Mouse (Mus musculus) lung, embryonic 14.5 days (tissue): Measurements from ENCODE around the gene Fem1a. TPM values are rescaled to one million over a fixed set of nuclear protein-coding genes. Genes with fewer than 3 reads are reported as not detected.

Experiments
- ATAC-seq: fragments of 200-750 bp; cut with Nextera tagmentation; 2 replicates; pipeline ENCODE4 v1.8.0; 2017; ENCODE audit warnings: mild to moderate bottlenecking, moderate TSS enrichment, moderate library complexity; ENCODE audit not compliant: insufficient read depth
- DNase-seq: peaks from one replicate; pipeline ENCODE4 v3.0.0-alpha.2; 2015
- H3K27ac ChIP-seq: fragments of 300-500 bp; sonication (generic); 2 replicates; pipeline ENCODE4 v1.5.1; 2014; ENCODE audit warnings: low read depth, mild to moderate bottlenecking, moderate library complexity
- H3K27me3 ChIP-seq: fragments of 300-500 bp; sonication (generic); 2 replicates; pipeline ENCODE4 v1.6.1; 2014; ENCODE audit warnings: low read length, control low read depth; ENCODE audit not compliant: insufficient read depth
- H3K36me3 ChIP-seq: fragments of 300-500 bp; sonication (generic); 2 replicates; pipeline ENCODE4 v1.6.1; 2014; ENCODE audit warnings: control low read depth; ENCODE audit not compliant: insufficient read depth
- H3K4me1 ChIP-seq: fragments of 300-500 bp; sonication (generic); 2 replicates; pipeline ENCODE4 v1.6.1; 2014; ENCODE audit warnings: antibody characterized with exemption, control low read depth; ENCODE audit not compliant: insufficient read depth
- H3K4me2 ChIP-seq: fragments of 300-500 bp; sonication (generic); 2 replicates; pipeline ENCODE4 v1.6.1; 2014; ENCODE audit warnings: mild to moderate bottlenecking
- H3K4me3 ChIP-seq: fragments of 300-500 bp; sonication (generic); 2 replicates; pipeline ENCODE4 v1.5.1; 2014; ENCODE audit warnings: low read depth, low read length
- H3K9ac ChIP-seq: fragments of 300-500 bp; sonication (generic); 2 replicates; pipeline ENCODE4 v1.6.1; 2014
- H3K9me3 ChIP-seq: fragments of 300-500 bp; sonication (generic); 2 replicates; pipeline ENCODE4 v1.6.1; 2016; ENCODE audit warnings: low read depth, low read length, control low read depth
- CTCF ChIP-seq: IDR thresholded peaks from 2 replicates; pipeline ENCODE4 v1.5.1; 2016; ENCODE audit warnings: antibody characterized with exemption, low read depth
- WGBS: fragments of 180-500 bp; shearing (Covaris S2); extraction: QIAGEN DNeasy Blood & Tissue Kit; methylation state at CpG from one replicate; pipeline ENCODE4 v1.1.7; 2014; 5-methylcytosine and 5-hydroxymethylcytosine counted together
- polyA plus RNA-seq: library from polyadenylated mRNA; unstranded; fragments of >200 nt; fragmentation: Nextera tagmentation; extraction: Ambion mirVana; gene quantifications from 2 replicates; pipeline ENCODE4 v1.2.1, GENCODE M21; 2014

Fem1a gene
- polyA plus RNA-seq, 1 experiment from 2014 or later = 15.4 TPM

GRCm38 (mm10) chr17:56271609-56272253 is 15.1 kb downstream of the Fem1a start:
- Histone ChIP-seq H3K27me3 (no peaks in the 10 kb centered on the region), H3K36me3 (peaks cover 40% of the 10 kb centered on the region), H3K9me3 (no peaks in the 10 kb centered on the region), H3K4me2 (no peak overlapping the region), H3K4me1 (no peaks in the 10 kb centered on the region; the same call in 1 of the 2 replicates), H3K27ac (no peak overlapping the region), H3K4me3 (no peak overlapping the region), H3K9ac (no peak overlapping the region)
- no peak for ATAC-seq
- 79% methylated on average over 12 of the region's 12 CpGs for WGBS
- TF ChIP-seq CTCF = no peak
- no peak for DNase-seq

GRCm38 (mm10) chr17:56272644-56273043 is 16.0 kb downstream of the Fem1a start:
- peaks cover 3% of the 10 kb centered on the region for H3K4me1 ChIP-seq
- H3K27me3 ChIP-seq = no peaks in the 10 kb centered on the region
- TF ChIP-seq CTCF = no peak
- H3K9me3 ChIP-seq = no peaks in the 10 kb centered on the region
- no peak overlapping the region for H3K27ac ChIP-seq
- no peak overlapping the region for H3K4me3 ChIP-seq
- ATAC-seq (no peak), DNase-seq (peak; percentile 28)
- peaks cover 40% of the 10 kb centered on the region for H3K36me3 ChIP-seq
- 68% methylated on average over 3 of the region's 3 CpGs for WGBS
- H3K9ac ChIP-seq = peak overlapping the region; percentile 20
- no peak overlapping the region for H3K4me2 ChIP-seq

- Histone ChIP-seq H3K27me3 (no peaks in the 10 kb centered on the region), H3K9me3 (no peaks in the 10 kb centered on the region), H3K4me1 (peaks cover 8% of the 10 kb centered on the region), H3K36me3 (peaks cover 43% of the 10 kb centered on the region), H3K9ac (no peak overlapping the region), H3K4me2 (no peak overlapping the region), H3K4me3 (no peak overlapping the region), H3K27ac (no peak overlapping the region)
- 79% methylated on average over 7 of the region's 7 CpGs for WGBS
- TF ChIP-seq CTCF = no peak
- DNase-seq = no peak
- ATAC-seq = no peak
Measured at GRCm38 (mm10) chr17:56273482-56273881, 16.9 kb downstream of the Fem1a start.

GRCm38 (mm10) chr17:56273986-56274385 is 17.4 kb downstream of the Fem1a start:
- WGBS = 82% methylated on average over 5 of the region's 5 CpGs
- DNase-seq (no peak), ATAC-seq (no peak)
- TF ChIP-seq CTCF = no peak
- H3K4me1 ChIP-seq = peaks cover 8% of the 10 kb centered on the region
- no peaks in the 10 kb centered on the region for H3K27me3 ChIP-seq
- H3K9me3 ChIP-seq = no peaks in the 10 kb centered on the region
- no peak overlapping the region for H3K4me2 ChIP-seq
- H3K36me3 ChIP-seq = peaks cover 48% of the 10 kb centered on the region
- no peak overlapping the region for H3K9ac ChIP-seq
- no peak overlapping the region for H3K27ac ChIP-seq
- no peak overlapping the region for H3K4me3 ChIP-seq

- Histone ChIP-seq H3K27me3 (no peaks in the 10 kb centered on the region), H3K4me3 (peak overlapping the region; percentile 49), H3K36me3 (peaks cover 52% of the 10 kb centered on the region), H3K9me3 (no peaks in the 10 kb centered on the region), H3K4me1 (peaks cover 8% of the 10 kb centered on the region), H3K4me2 (peak overlapping the region; percentile 65), H3K9ac (peak overlapping the region; percentile 67), H3K27ac (peak overlapping the region; percentile 93)
- peak; percentile 19 for ATAC-seq
- 24% methylated on average over 5 of the region's 5 CpGs for WGBS
- DNase-seq = peak; percentile 29
- TF ChIP-seq CTCF = no peak
Measured at GRCm38 (mm10) chr17:56275842-56276480, 19.4 kb downstream of the Fem1a start.

GRCm38 (mm10) chr17:56276643-56277566 is 20.3 kb downstream of the Fem1a start, which contains the start of gene Ticam1:
TSS of gene Ticam1 (minus strand) at chr17:56276786.
- Histone ChIP-seq H3K27me3 (no peaks in the 10 kb centered on the region), H3K9ac (peak within 1 kb of the TSS; percentile 67), H3K4me2 (peak within 1 kb of the TSS; percentile 65), H3K4me3 (peak within 1 kb of the TSS; percentile 49), H3K27ac (peak within 1 kb of the TSS; percentile 93), H3K4me1 (peaks cover 8% of the 10 kb centered on the region), H3K9me3 (no peaks in the 10 kb centered on the region), H3K36me3 (peaks cover 51% of the 10 kb centered on the region)
- peak; percentile 98 for DNase-seq
- peak; percentile 96 for ATAC-seq
- peak; percentile 42 for TF ChIP-seq CTCF
- 4% methylated on average over 17 of the region's 21 CpGs for WGBS
